Mouse (Mus musculus): ENCODE results near the gene Nfat5. TPM values are rescaled to one million over a fixed set of nuclear protein-coding genes. Genes with fewer than 3 reads are reported as not detected.

The Nfat5 gene
- polyA plus RNA-seq (2014; fragmentation: Illumina TruSeq; extraction: RNeasy Lipid Tissue Mini Kit (QIAGEN cat#74804); ENCODE audit: low read depth, low replicate concordance): 23.5 TPM

GRCm38 (mm10) chr8:107292928-107293601 lies at the start of gene Nfat5:
Gene Nfat5 (plus strand): TSS chr8:107293470.

GRCm38 (mm10) chr8:107403038-107403781 lies 109.9 kb downstream of the Nfat5 start, which contains the start of gene Nqo1:
Gene Nqo1 (minus strand): TSS chr8:107403206.

GRCm38 (mm10) chr8:107424597-107425229 lies 131.4 kb downstream of the Nfat5 start, which contains the start of gene Nob1:
Gene Nob1 (minus strand): TSS chr8:107425051.

Other genes starting within 250 kb of the Nfat5 start
- gene Pdf, start 244.9 kb upstream of the Nfat5 start, polyA plus RNA-seq (2014; fragmentation: Illumina TruSeq; extraction: RNeasy Lipid Tissue Mini Kit (QIAGEN cat#74804); ENCODE audit: low read depth, low replicate concordance): 36.9 TPM
- gene Cog8, start 236.8 kb upstream of the Nfat5 start, polyA plus RNA-seq (2014; fragmentation: Illumina TruSeq; extraction: RNeasy Lipid Tissue Mini Kit (QIAGEN cat#74804); ENCODE audit: low read depth, low replicate concordance): 14.3 TPM
- 5.2 TPM for gene Nip7, start 236.6 kb upstream of the Nfat5 start, polyA plus RNA-seq (2014; fragmentation: Illumina TruSeq; extraction: RNeasy Lipid Tissue Mini Kit (QIAGEN cat#74804); ENCODE audit: low read depth, low replicate concordance)
- gene Tmed6, start 227.8 kb upstream of the Nfat5 start, polyA plus RNA-seq (2014; fragmentation: Illumina TruSeq; extraction: RNeasy Lipid Tissue Mini Kit (QIAGEN cat#74804); ENCODE audit: low read depth, low replicate concordance): not detected
- 8.0 TPM for gene Terf2, start 196.9 kb upstream of the Nfat5 start, polyA plus RNA-seq (2014; fragmentation: Illumina TruSeq; extraction: RNeasy Lipid Tissue Mini Kit (QIAGEN cat#74804); ENCODE audit: low read depth, low replicate concordance)
- 299 TPM for gene Cyb5b, start 142.8 kb upstream of the Nfat5 start, polyA plus RNA-seq (2014; fragmentation: Illumina TruSeq; extraction: RNeasy Lipid Tissue Mini Kit (QIAGEN cat#74804); ENCODE audit: low read depth, low replicate concordance)
- 19.9 TPM for gene Nqo1, start 109.7 kb downstream of the Nfat5 start, polyA plus RNA-seq (2014; fragmentation: Illumina TruSeq; extraction: RNeasy Lipid Tissue Mini Kit (QIAGEN cat#74804); ENCODE audit: low read depth, low replicate concordance)
- gene Nob1, start 131.6 kb downstream of the Nfat5 start, polyA plus RNA-seq (2014; fragmentation: Illumina TruSeq; extraction: RNeasy Lipid Tissue Mini Kit (QIAGEN cat#74804); ENCODE audit: low read depth, low replicate concordance): 3.9 TPM
- gene Wwp2, start 142.9 kb downstream of the Nfat5 start, polyA plus RNA-seq (2014; fragmentation: Illumina TruSeq; extraction: RNeasy Lipid Tissue Mini Kit (QIAGEN cat#74804); ENCODE audit: low read depth, low replicate concordance): 4.8 TPM